Mouse (Mus musculus): ENCODE measurements around the gene Palb2.

Palb2 gene

GRCm38 (mm10) chr7:122099222-122099621 is 33.6 kb downstream of the Palb2 start:
- in situ Hi-C loops (cut with MboI): no loop called here

GRCm38 (mm10) chr7:122098009-122098408 is 34.8 kb downstream of the Palb2 start:
- in situ Hi-C loops (cut with MboI): no loop called here

GRCm38 (mm10) chr7:122094564-122095330 is 38.0 kb downstream of the Palb2 start:
- in situ Hi-C loops (cut with MboI): no loop called here

- in situ Hi-C loops (cut with MboI): no loop called here
Observed at GRCm38 (mm10) chr7:122087195-122087982, 45.4 kb downstream of the Palb2 start.

GRCm38 (mm10) chr7:122081071-122081470 is 51.7 kb downstream of the Palb2 start:
- in situ Hi-C loops (cut with MboI): no loop called here

GRCm38 (mm10) chr7:122079798-122080554 is 52.8 kb downstream of the Palb2 start:
- in situ Hi-C loops (cut with MboI): no loop called here

GRCm38 (mm10) chr7:122074374-122074773 is 58.4 kb downstream of the Palb2 start:
- in situ Hi-C loops (cut with MboI): no loop called here

GRCm38 (mm10) chr7:122067517-122068381 is 65.0 kb downstream of the Palb2 start:
- in situ Hi-C loops (cut with MboI): no loop called here

GRCm38 (mm10) chr7:122066945-122067516 is 65.8 kb downstream of the Palb2 start, which contains the start of the genes Ubfd1 and Ears2:
Ubfd1 (plus strand) TSS chr7:122067175.
Ears2 (minus strand) TSS chr7:122067263.
- in situ Hi-C loops (cut with MboI): no loop called here

GRCm38 (mm10) chr7:122066102-122066944 is 66.5 kb downstream of the Palb2 start:
- in situ Hi-C loops (cut with MboI): no loop called here

- in situ Hi-C loops (cut with MboI): no loop called here
Observed at GRCm38 (mm10) chr7:122065656-122066055, 67.1 kb downstream of the Palb2 start.
